ENCODE assay signal across 16 mouse cellular contexts in genomic region chr13:101728300-101728699, GRCm38 (mm10). TPM values are rescaled to one million over a fixed set of nuclear protein-coding genes. Genes with fewer than 3 reads are reported as not detected.
DNase-seq lines count a peak whose midpoint lies in the region; ATAC-seq and TF ChIP-seq lines count a peak whose summit lies in the region.
"Had no signal": no experiment of that assay in that cellular context is flagged by ENCODE, and none has a peak within 500 bp of the region (broad histone marks: within the 10 kb centered on the region; RNA-seq: fewer than 3 reads in every experiment).

No protein-coding gene starts in this region.

- no peak for TF ChIP-seq POLR2A in MEL (IDR thresholded peaks at IDR 0.05; ENCODE audit: control insufficient read depth in 1 of 2, insufficient read depth in 1 of 2, low read depth in 1 of 2, low read length in 2 of 2, poor library complexity in 1 of 2)

- peaks cover 27% of the 10 kb centered on the region for H3K79me2 ChIP-seq in MEL (ENCODE audit: control insufficient read depth, insufficient read depth, low read length, poor library complexity)

- H3K27me3 ChIP-seq in intestine, embryonic 15.5 days (replicated peaks) = no peaks in the 10 kb centered on the region
- H3K27me3 ChIP-seq in intestine, embryonic 16.5 days (replicated peaks; ENCODE audit: control insufficient read depth, insufficient read depth, low read length) = no peaks in the 10 kb centered on the region
- no peaks in the 10 kb centered on the region for H3K27me3 ChIP-seq in liver, embryonic 16.5 days (ENCODE audit: control insufficient read depth, insufficient read depth, low read depth, low read length)
- H3K27me3 ChIP-seq in MEL (ENCODE audit: control insufficient read depth in 1 of 2, insufficient read depth in 2 of 2, low read length in 2 of 2) = no peaks in the 10 kb centered on the region
- H3K27me3 ChIP-seq: embryonic facial prominence, embryonic 15.5 days; forebrain, embryonic 15.5 days; heart, embryonic 15.5 days; hindbrain, embryonic 15.5 days had no signal

- DNase-seq in liver (no peak), MEL (ENCODE audit: low read depth, low spot score) (no peak)
- no peak for DNase-seq in frontal cortex, postnatal 36 days (ENCODE audit: low spot score in 2 of 2)
- DNase-seq in frontal cortex, postnatal 25 days (ENCODE audit: low spot score in 2 of 2) = no peak
- DNase-seq: cerebellum, adult 8-10 months; gastrocnemius, postnatal 25 days had no signal

- H3K27ac ChIP-seq in intestine, embryonic 15.5 days = 0 out of 2 replicates have a peak overlapping the region, but pooled peaks have one; percentile 6
- no peak overlapping the region for H3K27ac ChIP-seq in intestine, embryonic 16.5 days (ENCODE audit: low read length)
- no peak overlapping the region for H3K27ac ChIP-seq in liver, embryonic 16.5 days (ENCODE audit: low read length)
- no peak overlapping the region for H3K27ac ChIP-seq in MEL (ENCODE audit: control insufficient read depth, low read depth, low read length)
- peak overlapping the region; percentile 56 for H3K27ac ChIP-seq in brown adipose tissue, adult 24 weeks (replicated peaks; ENCODE audit: low read depth, low read length)
- H3K27ac ChIP-seq: forebrain, embryonic 15.5 days; heart, embryonic 15.5 days; hindbrain, embryonic 15.5 days; midbrain, embryonic 13.5 days had no signal

- no peak overlapping the region for H3K4me2 ChIP-seq in intestine, embryonic 15.5 days (replicated peaks)
- no peak overlapping the region for H3K4me2 ChIP-seq in intestine, embryonic 16.5 days (ENCODE audit: low read depth, low read length)
- no peak overlapping the region for H3K4me2 ChIP-seq in liver, embryonic 16.5 days (ENCODE audit: low read depth, low read length)
- H3K4me2 ChIP-seq: embryonic facial prominence, embryonic 15.5 days; forebrain, embryonic 15.5 days; heart, embryonic 15.5 days; hindbrain, embryonic 15.5 days; midbrain, embryonic 13.5 days had no signal

- H3K4me3 ChIP-seq in intestine, embryonic 15.5 days (replicated peaks) = no peak overlapping the region
- no peak overlapping the region for H3K4me3 ChIP-seq in intestine, embryonic 16.5 days (ENCODE audit: low read length)
- H3K4me3 ChIP-seq in liver, embryonic 16.5 days (ENCODE audit: low read depth, low read length) = no peak overlapping the region
- no peak overlapping the region for H3K4me3 ChIP-seq in MEL (ENCODE audit: control insufficient read depth in 1 of 2, insufficient read depth in 1 of 2, low read depth in 2 of 2, low read length in 2 of 2)
- no peak overlapping the region for H3K4me3 ChIP-seq in brown adipose tissue, adult 24 weeks (ENCODE audit: insufficient read depth, low read depth, low read length)
- H3K4me3 ChIP-seq: embryonic facial prominence, embryonic 15.5 days; forebrain, embryonic 15.5 days; heart, embryonic 15.5 days; hindbrain, embryonic 15.5 days; midbrain, embryonic 13.5 days had no signal

- TF ChIP-seq EP300 in MEL (IDR thresholded peaks at IDR 0.05; ENCODE audit: low read depth in 1 of 2, low read length in 2 of 2) = no peak

- WGBS in intestine, embryonic 15.5 days = 90% methylated on average over 3 of the region's 3 CpGs
- 84% methylated on average over 3 of the region's 3 CpGs for WGBS in intestine, embryonic 16.5 days
- 78% methylated on average over 3 of the region's 3 CpGs for WGBS in liver, embryonic 16.5 days (ENCODE audit: insufficient replicate concordance)

- H3K4me1 ChIP-seq in intestine, embryonic 15.5 days (replicated peaks) = peaks cover 26% of the 10 kb centered on the region
- peaks cover 18% of the 10 kb centered on the region for H3K4me1 ChIP-seq in intestine, embryonic 16.5 days (ENCODE audit: control insufficient read depth, insufficient read depth, low read length)
- H3K4me1 ChIP-seq in liver, embryonic 16.5 days (ENCODE audit: control insufficient read depth, low read depth, low read length) = peaks cover 3% of the 10 kb centered on the region
- peaks cover 0 to 8% of the 10 kb centered on the region in 2 experiments; a peak in 2 of 4 replicates for H3K4me1 ChIP-seq in MEL (ENCODE audit: control insufficient read depth in 1 of 2, insufficient read depth in 2 of 2, low read length in 2 of 2)
- H3K4me1 ChIP-seq in brown adipose tissue, adult 24 weeks (ENCODE audit: control insufficient read depth, insufficient read depth, insufficient read length, low read length) = peaks cover 29% of the 10 kb centered on the region

- no peak for ATAC-seq in intestine, embryonic 15.5 days
- no peak for ATAC-seq in intestine, embryonic 16.5 days
- ATAC-seq in liver, embryonic 16.5 days (ENCODE audit: low read depth) = peak; percentile 56
- ATAC-seq: activated CD4-positive, CD25-positive, alpha-beta regulatory T cell, adult 4 months; midbrain, embryonic 13.5 days had no signal

- no peak for TF ChIP-seq RAD21 in MEL (IDR thresholded peaks at IDR 0.05; ENCODE audit: low read depth, low read length)

- H3K9ac ChIP-seq in intestine, embryonic 15.5 days = no peak overlapping the region
- no peak overlapping the region for H3K9ac ChIP-seq in intestine, embryonic 16.5 days (ENCODE audit: low read depth, low read length)
- H3K9ac ChIP-seq in liver, embryonic 16.5 days (ENCODE audit: low read depth, low read length) = no peak overlapping the region
- H3K9ac ChIP-seq in MEL (ENCODE audit: control insufficient read depth, low read depth, low read length, poor library complexity, severe bottlenecking) = no peak overlapping the region
- H3K9ac ChIP-seq: embryonic facial prominence, embryonic 15.5 days; forebrain, embryonic 15.5 days; heart, embryonic 15.5 days; hindbrain, embryonic 15.5 days; midbrain, embryonic 13.5 days had no signal

- no peaks in the 10 kb centered on the region for H3K36me3 ChIP-seq in intestine, embryonic 15.5 days
- H3K36me3 ChIP-seq in intestine, embryonic 16.5 days (ENCODE audit: control insufficient read depth, insufficient read depth, low read length) = no peaks in the 10 kb centered on the region
- no peaks in the 10 kb centered on the region for H3K36me3 ChIP-seq in liver, embryonic 16.5 days (ENCODE audit: control insufficient read depth, insufficient read depth)
- H3K36me3 ChIP-seq in MEL (ENCODE audit: control insufficient read depth in 1 of 2, insufficient read depth in 2 of 2, low read length in 2 of 2) = peaks cover 2 to 13% of the 10 kb centered on the region in 2 experiments; a peak in 3 of 4 replicates
- H3K36me3 ChIP-seq: embryonic facial prominence, embryonic 15.5 days; forebrain, embryonic 15.5 days; heart, embryonic 15.5 days; hindbrain, embryonic 15.5 days; midbrain, embryonic 13.5 days had no signal

- H3K9me3 ChIP-seq in intestine, embryonic 15.5 days = no peaks in the 10 kb centered on the region
- no peaks in the 10 kb centered on the region for H3K9me3 ChIP-seq in intestine, embryonic 16.5 days (ENCODE audit: control insufficient read depth, low read length)
- no peaks in the 10 kb centered on the region for H3K9me3 ChIP-seq in liver, embryonic 16.5 days (replicated peaks; ENCODE audit: control insufficient read depth, low read length)
- H3K9me3 ChIP-seq in MEL (replicated peaks; ENCODE audit: insufficient read depth, low read length) = no peaks in the 10 kb centered on the region
- H3K9me3 ChIP-seq: embryonic facial prominence, embryonic 15.5 days; forebrain, embryonic 15.5 days; heart, embryonic 15.5 days; hindbrain, embryonic 15.5 days; midbrain, embryonic 13.5 days had no signal

- no peak for TF ChIP-seq CTCF in MEL (IDR thresholded peaks at IDR 0.05 in 2 of 3, conservative IDR thresholded peaks at IDR 0.05 in 1 of 3; ENCODE audit: control insufficient read depth in 1 of 3, insufficient read depth in 1 of 3, low read depth in 2 of 3, low read length in 3 of 3, poor library complexity in 1 of 3, severe bottlenecking in 1 of 3)

TF ChIP-seq in MEL, 35 proteins besides CTCF, POLR2A, EP300 and RAD21:
- TF ChIP-seq TCF12 (IDR thresholded peaks at IDR 0.05; ENCODE audit: low read depth, low read length) = no peak
- TF ChIP-seq ZNF384 (IDR thresholded peaks at IDR 0.05; ENCODE audit: low read depth, low read length) = peak; percentile 15; the same call in 1 of the 2 replicates
- no peak for TF ChIP-seq BHLHE40 (IDR thresholded peaks at IDR 0.05; ENCODE audit: borderline replicate concordance, low read depth, low read length)

RNA-seq across cellular contexts. Expression of gene Pik3r1, which starts 39.7 kb away (rescaled TPM):
- polyA plus RNA-seq in intestine, embryonic 15.5 days (2015; fragmentation: Nextera tagmentation; extraction: Ambion mirVana) = 29.6 and 30.8 TPM in 2 replicates
- polyA plus RNA-seq in intestine, embryonic 16.5 days (2015; fragmentation: Nextera tagmentation; extraction: Ambion mirVana) = 20.9 and 24.8 TPM in 2 replicates
- polyA plus RNA-seq in liver, embryonic 16.5 days (2015; fragmentation: Nextera tagmentation; extraction: Ambion mirVana) = 18.4 and 18.6 TPM in 2 replicates
- total RNA-seq in MEL (2012; rRNA removed) = 41.4 TPM in 2 replicates
- 100 to 1,000 TPM in 1 of 2 experiments, 10 to 100 TPM in 1; 23.8 to 116 TPM for polyA plus RNA-seq in MEL (2012; ENCODE audit: insufficient read depth in 1 of 2, insufficient read length in 2 of 2, low read depth in 1 of 2, low replicate concordance in 2 of 2, missing spikeins in 1 of 2)
- 52.1 and 81.4 TPM in 2 replicates for polyA plus RNA-seq in brown adipose tissue, adult 24 weeks (2012; ENCODE audit: insufficient read depth, insufficient read length, missing spikeins)

Comparison
In these comparisons a context has a peak if more than half of its experiments do, and no peak if none do; other contexts are left out.
1. H3K27ac ChIP-seq: peak in intestine, embryonic 15.5 days (single experiment) and brown adipose tissue, adult 24 weeks (single experiment); none in intestine, embryonic 16.5 days (single experiment), liver, embryonic 16.5 days (single experiment) and MEL (single experiment).